Mouse (Mus musculus) CH12.LX (cell line): ENCODE results near the gene Crx.

Experiments
- BHLHE40 ChIP-seq: IDR thresholded peaks from 2 replicates; pipeline ENCODE4 v1.6.1; 2011; ENCODE audit warnings: mild to moderate bottlenecking, low read depth, low read length, improper control_type of control experiment
- CTCF ChIP-seq, 2 experiments: IDR thresholded peaks in 1 of 2; conservative IDR thresholded peaks in 1 of 2; 2 replicates each; pipeline ENCODE4 v1.5.1; 2011 to 2012; ENCODE audit warnings: low read depth in 2 of 2, low read length in 2 of 2, improper control_type of control experiment in 1 of 2, inconsistent platforms in 1 of 2, mild to moderate bottlenecking in 1 of 2, moderate library complexity in 1 of 2
- E2F4 ChIP-seq: IDR thresholded peaks from 2 replicates; pipeline ENCODE4 v1.6.1; 2011; ENCODE audit warnings: low read depth, low read length, improper control_type of control experiment; ENCODE audit not compliant: insufficient replicate concordance
- ELF1 ChIP-seq: IDR thresholded peaks from 2 replicates; pipeline ENCODE4 v1.6.1; 2014; ENCODE audit warnings: low read depth, mild to moderate bottlenecking, inconsistent platforms, low read length, improper control_type of control experiment
- GABPA ChIP-seq: IDR thresholded peaks from 2 replicates; pipeline ENCODE4 v1.6.1; 2012; ENCODE audit warnings: low read depth, low read length, improper control_type of control experiment, inconsistent platforms; ENCODE audit not compliant: insufficient replicate concordance
- HCFC1 ChIP-seq: IDR thresholded peaks from 2 replicates; pipeline ENCODE4 v1.6.1; 2012; ENCODE audit warnings: low read depth, mild to moderate bottlenecking, inconsistent platforms, low read length, improper control_type of control experiment
- MAX ChIP-seq: IDR thresholded peaks from 2 replicates; pipeline ENCODE4 v1.6.1; 2011; ENCODE audit warnings: low read length, improper control_type of control experiment
- PAX5 ChIP-seq: IDR thresholded peaks from 2 replicates; pipeline ENCODE4 v1.6.1; 2012; ENCODE audit warnings: low read length, inconsistent platforms, mixed read lengths
- POLR2A ChIP-seq: IDR thresholded peaks from 2 replicates; pipeline ENCODE4 v1.6.1; 2011; ENCODE audit warnings: low read depth, mild to moderate bottlenecking, improper control_type of control experiment, low read length
- SIN3A ChIP-seq: IDR thresholded peaks from 2 replicates; pipeline ENCODE4 v1.6.1; 2012; ENCODE audit warnings: low read length, improper control_type of control experiment, inconsistent platforms
- USF1 ChIP-seq: IDR thresholded peaks from 2 replicates; pipeline ENCODE4 v1.6.1; 2014; ENCODE audit warnings: low read depth, mild to moderate bottlenecking, inconsistent platforms, low read length, improper control_type of control experiment
- USF2 ChIP-seq: conservative IDR thresholded peaks from 2 replicates; pipeline ENCODE4 v1.6.1; 2011; ENCODE audit warnings: low read depth, low read length, improper control_type of control experiment
- ZMIZ1 ChIP-seq: IDR thresholded peaks from 2 replicates; pipeline ENCODE4 v1.6.1; 2012; ENCODE audit warnings: low read depth, mild to moderate bottlenecking, inconsistent platforms, low read length, improper control_type of control experiment

GRCm38 (mm10) chr7:15916996-15917395, 37.2 kb upstream of the Crx start:
- TF ChIP-seq USF1 (no peak), PAX5 (no peak), ELF1 (no peak), E2F4 (no peak), SIN3A (no peak), HCFC1 (no peak), BHLHE40 (no peak), ZMIZ1 (no peak), POLR2A (no peak), GABPA (no peak), CTCF (conservative IDR thresholded peaks at IDR 0.05 in 1 of 2, IDR thresholded peaks at IDR 0.05 in 1 of 2; ENCODE audit: low read depth in 2 of 2, low read length in 2 of 2) (no peak), MAX (no peak), USF2 (no peak)
